Mouse (Mus musculus) heart, adult 2 months (tissue): ENCODE measurements at regions not wholly inside any gene's neighbourhood (a gene's known extent, or its start where the extent isn't known, plus 50 kb on each side); places are given as distances from the start of the nearest gene placed in this dataset.

Experiments used
- CTCF ChIP-seq: fragments of 200-600 bp; IDR thresholded peaks from 2 replicates; pipeline ENCODE4 v1.8.1; 2022; ENCODE audit warnings: antibody characterized with exemption, mild to moderate bottlenecking, moderate library complexity
- EP300 ChIP-seq: fragments of 200-500 bp; IDR thresholded peaks from 2 replicates; pipeline ENCODE4 v1.6.1; 2011; ENCODE audit warnings: low read depth, low read length, control low read depth; ENCODE audit not compliant: insufficient read depth
- POLR2A ChIP-seq: fragments of 200-500 bp; IDR thresholded peaks from 2 replicates; pipeline ENCODE4 v1.6.1; 2011; ENCODE audit warnings: mild to moderate bottlenecking, low read depth, low read length, control low read depth; ENCODE audit not compliant: insufficient read depth

- TF ChIP-seq POLR2A: no peak
- TF ChIP-seq CTCF: no peak
- TF ChIP-seq EP300: no peak
Measured at GRCm38 (mm10) chr6:140847165-140847564, 118.1 kb downstream of the Gm11077 start.
